Mouse (Mus musculus): ENCODE results near the gene Xylt1.

The Xylt1 gene

DNA sequence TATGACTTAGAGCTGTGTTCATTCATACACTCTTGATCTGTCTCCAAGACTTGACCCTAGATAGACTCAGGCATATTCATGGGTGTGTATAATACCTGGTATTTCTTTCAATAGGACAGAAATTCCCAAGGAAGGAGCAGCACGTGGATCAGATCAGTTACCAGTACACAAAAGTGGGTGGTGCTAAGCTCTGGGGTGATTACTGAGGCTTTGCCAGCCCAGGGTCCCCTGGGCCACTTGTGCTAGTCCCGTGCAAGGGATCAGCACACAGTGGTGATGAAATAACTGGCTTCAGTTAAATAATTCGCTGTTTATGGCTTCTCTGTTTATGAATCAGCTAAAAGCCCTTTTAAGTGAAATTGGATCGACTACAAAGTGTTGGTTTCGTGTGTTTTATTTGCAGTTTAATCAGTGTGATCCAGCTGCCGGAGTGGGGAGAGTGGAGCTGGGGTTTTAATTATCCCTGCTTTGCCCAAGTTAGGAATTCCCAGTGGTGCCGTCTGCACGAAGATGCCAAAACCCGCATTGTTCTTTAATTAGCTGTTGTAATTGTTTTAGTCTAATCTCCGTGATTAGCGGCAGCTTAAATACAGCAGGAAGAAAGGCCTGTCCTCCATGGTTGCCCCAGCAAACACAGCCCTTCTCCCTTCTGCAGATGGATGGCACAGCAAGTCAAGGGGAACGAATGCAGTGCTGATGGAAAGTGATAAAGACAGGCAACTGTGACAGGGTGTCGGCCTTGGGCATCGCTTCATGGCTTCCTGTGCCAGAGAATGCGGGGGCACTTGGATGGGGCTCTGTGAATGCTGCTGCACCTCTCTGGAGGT lies 120.8 kb downstream of the Xylt1 start:
- TF ChIP-seq GATA4 (IDR thresholded peaks at IDR 0.05; ENCODE audit: insufficient replicate concordance, low read length): no peak

DNA sequence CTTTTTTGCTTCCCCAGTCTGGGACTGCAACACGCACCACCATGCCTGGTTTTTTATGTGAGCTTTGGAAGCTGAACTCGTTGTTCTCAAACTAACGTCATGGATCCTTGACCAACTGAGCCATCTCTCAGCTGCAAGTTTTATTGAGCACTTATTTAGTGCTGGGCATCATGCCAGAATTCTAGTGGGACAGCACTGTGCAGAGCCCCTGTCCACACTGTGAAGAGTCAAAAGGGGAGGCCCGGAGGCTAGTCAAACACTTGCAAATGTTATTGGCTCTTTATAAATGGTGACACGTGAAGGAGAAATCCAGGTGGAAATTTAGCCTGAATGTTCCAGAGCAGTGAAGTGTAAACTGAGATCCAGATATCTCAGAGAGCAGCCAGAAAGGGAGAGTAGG lies 121.6 kb downstream of the Xylt1 start:
- no peak for TF ChIP-seq GATA4 (IDR thresholded peaks at IDR 0.05; ENCODE audit: insufficient replicate concordance, low read length)

- no peak for TF ChIP-seq GATA4 (IDR thresholded peaks at IDR 0.05; ENCODE audit: insufficient replicate concordance, low read length)
These were observed 122.9 kb downstream of the Xylt1 start for GRCm38 (mm10) chr7:117503714-117504113.

DNA sequence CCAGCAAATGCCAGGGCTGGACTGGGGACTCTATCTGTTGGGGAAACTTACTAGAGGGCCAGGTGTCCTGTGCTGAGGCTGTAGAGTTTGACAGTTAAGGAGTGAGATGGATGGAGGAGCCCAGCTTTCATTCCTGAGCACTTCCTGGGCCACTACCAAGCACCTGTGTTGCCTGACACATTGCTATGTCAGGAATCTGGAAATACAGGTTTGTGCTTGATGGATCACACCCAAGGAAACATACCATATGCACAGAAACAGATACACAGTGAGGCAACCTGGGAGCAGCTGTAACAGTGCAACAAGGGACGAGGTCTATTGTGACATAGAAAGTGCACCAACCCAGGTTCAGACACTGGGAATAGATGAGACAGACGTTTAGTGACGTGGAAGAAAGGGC lies 125.0 kb downstream of the Xylt1 start:
- TF ChIP-seq GATA4 (IDR thresholded peaks at IDR 0.05; ENCODE audit: insufficient replicate concordance, low read length): no peak

DNA sequence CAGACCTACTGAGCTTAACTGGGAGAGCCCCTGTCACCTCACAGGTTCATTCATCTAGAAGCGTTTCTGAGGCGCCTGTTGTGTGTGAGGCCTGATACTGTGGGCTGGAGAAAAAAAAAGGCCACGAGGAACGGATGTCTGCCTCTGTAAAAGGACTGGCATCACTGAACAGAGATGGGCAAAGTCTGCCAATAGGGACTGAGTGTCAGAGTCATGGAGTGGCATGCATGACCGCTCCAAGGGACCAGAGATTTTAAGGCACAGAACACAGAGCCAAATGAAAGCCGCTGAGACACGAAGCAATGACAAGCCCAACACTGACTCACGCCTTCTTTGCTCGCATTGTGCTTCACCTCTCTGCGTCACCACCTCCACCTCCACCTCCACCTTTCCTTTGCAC lies 126.6 kb downstream of the Xylt1 start:
- TF ChIP-seq GATA4 (IDR thresholded peaks at IDR 0.05; ENCODE audit: insufficient replicate concordance, low read length): no peak

DNA sequence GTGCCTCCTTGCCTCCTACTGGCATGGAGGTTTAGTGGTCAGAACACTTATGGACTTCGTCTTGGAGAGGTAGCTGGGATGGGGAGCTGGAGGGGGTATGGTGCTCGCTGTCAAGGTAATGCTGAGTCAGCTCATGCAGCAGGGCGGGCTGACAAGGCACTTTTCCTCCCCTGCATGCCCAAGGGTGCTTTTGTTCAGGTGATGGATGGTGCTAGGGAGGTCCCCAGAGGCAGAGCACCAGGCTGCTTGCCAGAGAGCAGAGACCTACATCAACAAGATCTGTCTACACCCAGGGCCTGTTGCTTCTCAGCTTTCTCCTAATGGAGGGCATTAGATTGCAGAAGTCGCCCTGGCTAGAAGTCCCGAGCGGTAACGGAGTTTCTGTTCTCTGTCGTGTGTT lies 127.3 kb downstream of the Xylt1 start:
- no peak for TF ChIP-seq GATA4 (IDR thresholded peaks at IDR 0.05; ENCODE audit: insufficient replicate concordance, low read length)

DNA sequence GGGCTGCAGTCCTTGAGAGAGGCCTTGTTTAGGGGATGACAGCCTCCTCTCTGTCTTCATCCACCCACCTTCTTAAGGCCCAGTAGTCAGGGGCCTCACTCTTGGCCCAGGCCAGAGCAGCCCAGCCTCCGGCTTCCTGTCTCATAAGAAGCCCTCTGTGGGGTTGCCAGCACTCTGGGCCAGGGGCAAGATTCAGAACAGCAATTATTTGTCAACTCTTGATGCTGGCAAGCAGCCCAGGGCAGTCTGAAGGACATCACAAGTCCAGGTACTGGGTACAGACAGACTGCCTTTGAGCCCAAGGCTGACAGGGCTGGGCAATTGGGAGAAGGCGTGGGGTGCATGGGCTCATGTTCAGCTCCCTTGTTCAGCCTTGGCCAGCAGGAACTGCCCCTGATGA lies 129.3 kb downstream of the Xylt1 start:
- no peak for TF ChIP-seq GATA4 (IDR thresholded peaks at IDR 0.05; ENCODE audit: insufficient replicate concordance, low read length)

DNA sequence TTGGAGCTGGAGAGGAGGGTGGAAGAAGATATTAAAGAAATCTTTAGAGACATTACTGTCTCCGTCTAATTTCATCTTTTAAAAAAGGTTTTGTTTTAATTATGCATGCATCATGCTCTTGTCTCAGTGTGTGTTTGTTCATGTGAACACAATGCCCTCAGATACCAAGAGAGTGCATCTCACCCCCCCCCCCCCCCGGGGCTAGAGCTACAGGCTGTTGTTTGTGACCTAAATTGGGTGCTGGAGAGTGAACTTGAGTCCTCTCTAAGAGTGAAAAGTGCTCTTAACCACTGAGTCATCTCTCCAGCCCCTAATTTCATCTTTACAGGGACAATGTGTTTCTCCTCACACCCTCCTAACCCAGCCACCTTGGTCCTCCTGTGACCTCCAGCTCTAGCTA lies 131.5 kb downstream of the Xylt1 start:
- TF ChIP-seq GATA4 (IDR thresholded peaks at IDR 0.05; ENCODE audit: insufficient replicate concordance, low read length): no peak

GRCm38 (mm10) chr7:117515794-117516193 lies 135.0 kb downstream of the Xylt1 start:
- TF ChIP-seq GATA4 (IDR thresholded peaks at IDR 0.05; ENCODE audit: insufficient replicate concordance, low read length): no peak

- no peak for TF ChIP-seq GATA4 (IDR thresholded peaks at IDR 0.05; ENCODE audit: insufficient replicate concordance, low read length)
These were observed 136.1 kb downstream of the Xylt1 start for GRCm38 (mm10) chr7:117516896-117517295.

GRCm38 (mm10) chr7:117521369-117521768 lies 140.6 kb downstream of the Xylt1 start:
- TF ChIP-seq GATA4 (IDR thresholded peaks at IDR 0.05; ENCODE audit: insufficient replicate concordance, low read length): no peak

GRCm38 (mm10) chr7:117522092-117522635 lies 141.4 kb downstream of the Xylt1 start:
- no peak for TF ChIP-seq GATA4 (IDR thresholded peaks at IDR 0.05; ENCODE audit: insufficient replicate concordance, low read length)

GRCm38 (mm10) chr7:117524430-117525214 lies 143.8 kb downstream of the Xylt1 start:
- TF ChIP-seq GATA4 (IDR thresholded peaks at IDR 0.05; ENCODE audit: insufficient replicate concordance, low read length): no peak

DNA sequence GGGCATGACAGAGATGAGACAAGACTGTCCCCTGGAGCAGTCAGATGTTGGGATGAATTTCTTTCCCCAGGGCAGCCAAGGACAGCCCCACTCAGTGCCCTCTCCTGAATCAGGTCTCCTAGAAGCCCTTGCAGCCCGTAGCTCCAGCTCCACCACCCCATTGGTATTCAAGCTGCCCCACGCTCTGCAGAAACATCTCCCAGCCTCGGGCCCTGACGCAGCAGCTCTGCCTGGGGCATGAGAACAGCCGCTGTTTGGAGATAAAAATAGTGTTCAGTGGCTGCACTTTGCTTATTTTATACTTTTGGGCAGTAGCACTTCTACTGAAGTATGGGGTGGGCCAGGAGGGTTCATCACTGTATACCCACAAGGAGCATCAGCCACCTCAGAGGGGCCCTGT lies 144.9 kb downstream of the Xylt1 start:
- TF ChIP-seq GATA4 (IDR thresholded peaks at IDR 0.05; ENCODE audit: insufficient replicate concordance, low read length): no peak

GRCm38 (mm10) chr7:117526570-117526969 lies 145.8 kb downstream of the Xylt1 start:
- no peak for TF ChIP-seq GATA4 (IDR thresholded peaks at IDR 0.05; ENCODE audit: insufficient replicate concordance, low read length)
